Mouse (Mus musculus): ENCODE measurements around the gene Spata20. TPM values are rescaled to one million over a fixed set of nuclear protein-coding genes. Genes with fewer than 3 reads are reported as not detected.
A peak's percentile ranks its signal among the peaks of the same experiment; 100 is the strongest.

The Spata20 gene
- 0.08 and 0.27 TPM in 2 replicates for polyA plus RNA-seq (2014; fragmentation: Nextera tagmentation; extraction: Ambion mirVana)

DNA sequence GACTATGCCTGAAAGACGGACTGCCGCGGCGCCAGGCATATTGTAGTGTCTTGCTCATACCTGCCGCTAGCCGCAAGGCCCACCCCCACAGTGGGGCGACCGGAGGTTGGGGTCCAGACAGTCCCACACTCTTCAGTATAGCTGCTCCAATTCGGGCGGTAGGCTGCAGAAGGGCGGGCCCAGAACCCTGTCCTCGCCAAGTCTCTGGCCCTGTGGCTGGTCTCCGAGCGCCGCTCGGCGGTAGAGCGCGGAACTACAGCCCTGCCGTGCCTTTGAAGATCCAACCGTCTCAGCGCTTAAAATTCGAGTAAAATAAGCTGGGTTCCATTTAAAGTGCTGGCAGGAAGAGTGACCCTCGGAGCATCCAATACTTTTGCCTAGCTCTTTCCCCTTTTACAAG, at the start of gene Spata20:
Gene Spata20, minus strand, starts transcription at position 179 of the 400 bp plus-strand sequence.
- no peaks in the 10 kb centered on the region for H3K36me3 ChIP-seq (replicated peaks; ENCODE audit: control insufficient read depth, insufficient read depth, low read depth, low read length)
- H3K9ac ChIP-seq (replicated peaks; ENCODE audit: low read length) = no peak within 1 kb of the TSS
- H3K9me3 ChIP-seq (replicated peaks; ENCODE audit: control insufficient read depth, low read length) = no peaks in the 10 kb centered on the region
- peak; percentile 79 for ATAC-seq (replicated peaks; ENCODE audit: insufficient number of reproducible peaks, low FRiP score, low TSS enrichment, low read depth)
- peaks cover 1% of the 10 kb centered on the region for H3K27me3 ChIP-seq (ENCODE audit: control insufficient read depth, insufficient read depth, low read length)
- no peak within 1 kb of the TSS for H3K27ac ChIP-seq (replicated peaks; ENCODE audit: low read depth, low read length)
- H3K4me2 ChIP-seq (ENCODE audit: low read depth, low read length) = no peak within 1 kb of the TSS; the same call in 1 of the 2 replicates
- peaks cover under 1% of the 10 kb centered on the region; the same call in 1 of the 2 replicates for H3K4me1 ChIP-seq (ENCODE audit: control insufficient read depth, insufficient read depth, low read length)
- WGBS = 3% methylated on average over 24 of the region's 24 CpGs
- no peak within 1 kb of the TSS for H3K4me3 ChIP-seq (ENCODE audit: low read depth, low read length)
- DNase-seq (ENCODE audit: low spot score) = peak; percentile 89

DNA sequence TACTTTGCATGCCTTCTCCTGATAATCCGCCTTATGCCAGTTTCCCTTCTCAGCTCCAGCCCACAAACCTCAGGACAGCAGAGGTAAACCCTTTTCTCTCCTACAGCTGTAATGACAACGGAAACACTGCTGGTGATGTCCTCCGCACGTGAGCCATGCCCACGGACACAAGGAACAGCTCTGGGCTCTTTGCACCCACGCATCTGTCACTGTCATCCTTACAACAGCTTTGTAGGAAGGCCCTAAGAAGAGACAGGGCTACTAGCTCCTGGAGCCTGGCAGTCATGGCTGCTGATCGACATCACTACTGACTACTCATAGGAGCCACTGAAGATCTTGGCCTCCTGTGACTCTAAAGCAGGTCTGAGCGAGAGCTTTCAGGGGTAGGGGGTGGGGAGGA, 47.2 kb upstream of the Spata20 start:
- H3K4me1 ChIP-seq (ENCODE audit: control insufficient read depth, insufficient read depth, low read length) = no peaks in the 10 kb centered on the region
- no peak overlapping the region for H3K9ac ChIP-seq (replicated peaks; ENCODE audit: low read length)
- H3K4me2 ChIP-seq (ENCODE audit: low read depth, low read length) = no peak overlapping the region
- H3K27me3 ChIP-seq (ENCODE audit: control insufficient read depth, insufficient read depth, low read length) = no peaks in the 10 kb centered on the region
- no peak overlapping the region for H3K4me3 ChIP-seq (ENCODE audit: low read depth, low read length)
- no peaks in the 10 kb centered on the region for H3K9me3 ChIP-seq (replicated peaks; ENCODE audit: control insufficient read depth, low read length)
- no peak overlapping the region for H3K27ac ChIP-seq (replicated peaks; ENCODE audit: low read depth, low read length)
- 83% methylated on average over 8 of the region's 8 CpGs for WGBS
- ATAC-seq (replicated peaks; ENCODE audit: insufficient number of reproducible peaks, low FRiP score, low TSS enrichment, low read depth) (no peak), DNase-seq (ENCODE audit: low spot score) (no peak)
- H3K36me3 ChIP-seq (replicated peaks; ENCODE audit: control insufficient read depth, insufficient read depth, low read depth, low read length) = no peaks in the 10 kb centered on the region; the same call in 1 of the 2 replicates

DNA sequence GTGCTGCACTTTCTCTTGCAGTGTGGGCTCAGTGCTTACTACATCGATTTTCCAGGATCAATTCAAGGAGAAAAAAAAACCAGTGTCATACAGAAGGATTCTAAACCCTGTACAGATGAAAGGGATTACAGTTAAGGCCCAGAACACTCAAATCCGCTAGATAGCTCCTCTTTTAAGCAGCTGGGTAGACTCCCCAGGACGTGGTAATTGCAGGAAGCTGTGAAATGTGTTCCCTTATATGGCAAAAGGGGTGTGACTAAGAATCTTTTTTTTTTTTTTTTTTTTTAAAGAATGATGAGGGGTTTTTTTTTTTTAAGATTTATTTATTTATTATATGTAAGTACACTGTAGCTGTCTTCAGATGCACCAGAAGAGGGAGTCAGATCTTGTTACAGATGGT, 42.9 kb upstream of the Spata20 start:
- no peak overlapping the region for H3K9ac ChIP-seq (replicated peaks; ENCODE audit: low read length)
- H3K27ac ChIP-seq (replicated peaks; ENCODE audit: low read depth, low read length) = no peak overlapping the region
- H3K4me1 ChIP-seq (ENCODE audit: control insufficient read depth, insufficient read depth, low read length) = no peaks in the 10 kb centered on the region
- no peaks in the 10 kb centered on the region for H3K27me3 ChIP-seq (ENCODE audit: control insufficient read depth, insufficient read depth, low read length)
- H3K4me3 ChIP-seq (ENCODE audit: low read depth, low read length) = no peak overlapping the region
- H3K36me3 ChIP-seq (replicated peaks; ENCODE audit: control insufficient read depth, insufficient read depth, low read depth, low read length) = no peaks in the 10 kb centered on the region
- 46% methylated on average over 3 of the region's 3 CpGs for WGBS
- H3K4me2 ChIP-seq (ENCODE audit: low read depth, low read length) = no peak overlapping the region
- H3K9me3 ChIP-seq (replicated peaks; ENCODE audit: control insufficient read depth, low read length) = no peaks in the 10 kb centered on the region
- no peak for DNase-seq (ENCODE audit: low spot score)
- ATAC-seq (replicated peaks; ENCODE audit: insufficient number of reproducible peaks, low FRiP score, low TSS enrichment, low read depth) = no peak

DNA sequence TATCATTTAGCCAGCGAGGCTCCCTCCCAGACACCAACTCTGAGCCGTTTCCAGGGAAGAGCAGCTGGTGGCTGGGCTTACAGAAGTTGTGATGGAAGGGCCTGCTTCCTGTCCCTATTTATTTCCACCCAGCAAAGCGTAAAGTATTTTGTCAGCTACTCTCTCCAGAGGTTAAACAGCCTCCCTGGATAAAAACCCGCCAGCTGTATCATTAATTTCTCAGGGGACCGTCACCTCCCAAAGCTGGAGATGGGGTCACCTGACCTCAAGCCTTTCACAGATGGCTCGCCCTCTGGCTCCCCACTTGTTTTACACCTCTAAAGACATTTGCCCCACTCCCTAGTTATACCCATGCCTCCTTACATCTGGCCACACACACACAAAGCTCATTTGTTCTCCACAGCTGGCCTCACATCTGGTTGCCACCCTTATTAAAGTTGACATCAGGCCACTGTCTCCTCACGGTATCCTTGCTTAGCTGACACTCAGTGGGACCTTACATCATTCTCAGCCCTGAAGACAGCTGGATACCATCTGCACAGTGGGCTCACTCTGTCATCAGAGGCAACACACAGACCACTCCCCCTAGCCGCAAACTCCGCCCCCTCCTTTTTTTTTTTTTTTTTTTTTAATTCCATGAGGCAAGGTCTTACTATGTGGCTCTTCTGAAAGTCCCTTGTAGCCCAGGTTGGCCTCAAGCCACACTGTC, 40.3 kb upstream of the Spata20 start:
- H3K4me1 ChIP-seq (ENCODE audit: control insufficient read depth, insufficient read depth, low read length) = no peaks in the 10 kb centered on the region
- DNase-seq (ENCODE audit: low spot score) (peak; percentile 61), ATAC-seq (replicated peaks; ENCODE audit: insufficient number of reproducible peaks, low FRiP score, low TSS enrichment, low read depth) (peak; percentile 74; the same call in 1 of the 2 replicates)
- H3K4me3 ChIP-seq (ENCODE audit: low read depth, low read length) = no peak overlapping the region
- no peak overlapping the region for H3K4me2 ChIP-seq (ENCODE audit: low read depth, low read length)
- no peaks in the 10 kb centered on the region for H3K27me3 ChIP-seq (ENCODE audit: control insufficient read depth, insufficient read depth, low read length)
- no peaks in the 10 kb centered on the region for H3K36me3 ChIP-seq (replicated peaks; ENCODE audit: control insufficient read depth, insufficient read depth, low read depth, low read length)
- no peak overlapping the region for H3K27ac ChIP-seq (replicated peaks; ENCODE audit: low read depth, low read length)
- WGBS = 31% methylated on average over 9 of the region's 9 CpGs
- no peak overlapping the region for H3K9ac ChIP-seq (replicated peaks; ENCODE audit: low read length)
- no peaks in the 10 kb centered on the region for H3K9me3 ChIP-seq (replicated peaks; ENCODE audit: control insufficient read depth, low read length)

DNA sequence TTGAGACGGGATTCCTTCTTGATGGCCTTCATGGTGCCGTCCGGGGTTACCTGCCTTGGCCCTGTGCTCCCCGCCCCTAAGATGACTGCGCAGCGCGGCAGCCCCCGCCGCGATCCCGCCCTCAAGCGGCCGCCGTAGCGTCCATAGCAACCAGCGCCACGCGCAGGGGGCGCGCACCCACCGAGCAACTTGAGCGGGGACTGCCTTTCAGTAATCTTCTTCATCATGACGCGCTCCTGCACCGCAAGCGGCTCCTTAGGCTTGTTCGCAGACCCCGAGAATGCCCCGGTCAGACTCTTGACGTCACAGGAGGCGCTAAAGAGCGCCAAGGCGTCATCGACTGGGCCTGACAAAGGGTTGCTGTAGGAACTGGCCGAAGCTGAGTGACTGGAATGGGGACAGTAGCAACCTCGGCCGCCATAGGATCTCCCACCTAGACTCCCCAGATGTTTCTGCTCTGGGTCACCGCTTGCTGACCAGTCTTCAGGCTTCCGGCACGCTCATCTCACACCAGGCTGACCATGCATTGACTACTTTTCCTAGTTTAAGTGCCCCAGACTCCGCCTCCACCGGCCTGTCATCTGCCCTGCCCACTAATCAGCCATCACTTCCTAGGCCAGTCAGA, 35.4 kb upstream of the Spata20 start, which contains the start of gene Mycbpap:
Gene Mycbpap, minus strand, starts transcription at position 524 of the 625 bp plus-strand sequence.
- ATAC-seq (replicated peaks; ENCODE audit: insufficient number of reproducible peaks, low FRiP score, low TSS enrichment, low read depth) (peak; percentile 53), DNase-seq (ENCODE audit: low spot score) (peak; percentile 81)
- Histone ChIP-seq H3K27ac (replicated peaks; ENCODE audit: low read depth, low read length) (no peak within 1 kb of the TSS), H3K36me3 (replicated peaks; ENCODE audit: control insufficient read depth, insufficient read depth, low read depth, low read length) (no peaks in the 10 kb centered on the region), H3K9ac (replicated peaks; ENCODE audit: low read length) (peak within 1 kb of the TSS; percentile 62), H3K4me3 (ENCODE audit: low read depth, low read length) (peak within 1 kb of the TSS; percentile 53), H3K9me3 (replicated peaks; ENCODE audit: control insufficient read depth, low read length) (no peaks in the 10 kb centered on the region), H3K4me2 (ENCODE audit: low read depth, low read length) (peak within 1 kb of the TSS; percentile 87), H3K27me3 (ENCODE audit: control insufficient read depth, insufficient read depth, low read length) (no peaks in the 10 kb centered on the region), H3K4me1 (ENCODE audit: control insufficient read depth, insufficient read depth, low read length) (no peaks in the 10 kb centered on the region; the same call in 1 of the 2 replicates)
- WGBS = 1% methylated on average over 42 of the region's 42 CpGs

DNA sequence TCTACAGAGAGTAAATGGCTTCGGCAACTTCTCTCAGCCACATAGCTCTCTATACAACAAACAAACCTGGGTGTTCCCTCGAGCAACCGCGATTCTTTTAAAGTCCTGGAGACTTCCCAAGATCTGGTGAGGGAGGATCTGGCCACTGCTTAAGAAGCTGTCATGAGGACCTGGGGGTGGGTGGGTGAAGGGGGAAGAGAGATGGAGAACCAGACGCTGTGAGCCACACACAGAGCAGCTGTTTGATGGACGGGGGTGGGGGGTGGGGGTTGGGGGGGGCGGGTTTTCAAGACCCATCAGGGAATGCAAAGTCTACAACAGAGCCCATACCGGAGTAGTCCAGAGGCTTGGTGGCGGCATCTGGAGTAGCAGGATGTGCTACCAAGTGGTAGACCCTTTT, 27.5 kb upstream of the Spata20 start:
- WGBS = 64% methylated on average over 9 of the region's 9 CpGs
- Histone ChIP-seq H3K9ac (replicated peaks; ENCODE audit: low read length) (no peak overlapping the region), H3K4me3 (ENCODE audit: low read depth, low read length) (no peak overlapping the region), H3K4me1 (ENCODE audit: control insufficient read depth, insufficient read depth, low read length) (no peaks in the 10 kb centered on the region), H3K27ac (replicated peaks; ENCODE audit: low read depth, low read length) (no peak overlapping the region), H3K36me3 (replicated peaks; ENCODE audit: control insufficient read depth, insufficient read depth, low read depth, low read length) (no peaks in the 10 kb centered on the region), H3K9me3 (replicated peaks; ENCODE audit: control insufficient read depth, low read length) (no peaks in the 10 kb centered on the region), H3K4me2 (ENCODE audit: low read depth, low read length) (no peak overlapping the region), H3K27me3 (ENCODE audit: control insufficient read depth, insufficient read depth, low read length) (no peaks in the 10 kb centered on the region)
- ATAC-seq (replicated peaks; ENCODE audit: insufficient number of reproducible peaks, low FRiP score, low TSS enrichment, low read depth) (no peak), DNase-seq (ENCODE audit: low spot score) (no peak)

DNA sequence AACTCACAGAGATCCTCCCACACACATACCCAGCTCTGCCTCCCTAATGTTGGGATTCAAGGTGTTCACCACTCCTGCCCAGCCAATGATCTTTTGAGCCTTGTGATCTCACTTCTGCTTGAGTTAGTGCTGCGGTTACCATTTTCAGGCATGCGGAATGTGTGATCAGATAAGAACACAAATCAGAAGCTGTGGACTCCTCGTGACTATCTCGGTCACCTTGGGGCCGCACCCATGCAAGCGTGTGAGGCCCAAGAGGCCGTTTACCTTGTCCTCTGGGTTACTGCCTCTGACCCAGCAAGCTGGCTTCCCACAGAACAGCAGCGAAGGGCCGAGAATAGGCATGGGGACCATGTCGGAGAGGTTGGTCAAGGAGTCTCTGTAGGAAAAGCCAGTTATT, 23.0 kb upstream of the Spata20 start:
- Histone ChIP-seq H3K4me1 (ENCODE audit: control insufficient read depth, insufficient read depth, low read length) (no peaks in the 10 kb centered on the region), H3K4me2 (ENCODE audit: low read depth, low read length) (no peak overlapping the region), H3K27me3 (ENCODE audit: control insufficient read depth, insufficient read depth, low read length) (no peaks in the 10 kb centered on the region), H3K9me3 (replicated peaks; ENCODE audit: control insufficient read depth, low read length) (no peaks in the 10 kb centered on the region), H3K36me3 (replicated peaks; ENCODE audit: control insufficient read depth, insufficient read depth, low read depth, low read length) (no peaks in the 10 kb centered on the region), H3K4me3 (ENCODE audit: low read depth, low read length) (no peak overlapping the region), H3K9ac (replicated peaks; ENCODE audit: low read length) (no peak overlapping the region), H3K27ac (replicated peaks; ENCODE audit: low read depth, low read length) (no peak overlapping the region)
- ATAC-seq (replicated peaks; ENCODE audit: insufficient number of reproducible peaks, low FRiP score, low TSS enrichment, low read depth) = no peak
- 90% methylated on average over 10 of the region's 10 CpGs for WGBS
- DNase-seq (ENCODE audit: low spot score) = no peak

DNA sequence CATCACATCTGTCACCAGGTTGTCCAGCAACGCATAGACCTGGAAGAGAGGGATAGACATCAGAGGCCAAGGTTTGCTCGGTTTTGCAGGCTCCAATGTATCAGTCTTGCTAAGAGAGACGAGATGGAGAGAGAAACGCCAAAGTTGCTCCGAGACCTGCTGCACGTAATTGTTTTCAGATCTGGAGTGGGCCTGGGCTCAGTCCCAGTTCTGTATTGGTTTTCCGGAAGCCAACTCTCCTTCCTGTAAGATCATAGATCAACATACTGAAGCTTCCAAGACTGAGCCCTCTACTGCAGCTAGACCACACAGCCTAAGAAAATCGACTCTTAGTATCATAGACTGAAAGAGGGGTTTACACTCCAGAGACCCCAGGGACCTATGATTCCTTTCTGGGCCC, 15.5 kb upstream of the Spata20 start:
- no peaks in the 10 kb centered on the region for H3K36me3 ChIP-seq (replicated peaks; ENCODE audit: control insufficient read depth, insufficient read depth, low read depth, low read length)
- DNase-seq (ENCODE audit: low spot score) (no peak), ATAC-seq (replicated peaks; ENCODE audit: insufficient number of reproducible peaks, low FRiP score, low TSS enrichment, low read depth) (no peak)
- 76% methylated on average over 8 of the region's 8 CpGs for WGBS
- H3K4me3 ChIP-seq (ENCODE audit: low read depth, low read length) = no peak overlapping the region
- no peaks in the 10 kb centered on the region for H3K9me3 ChIP-seq (replicated peaks; ENCODE audit: control insufficient read depth, low read length)
- H3K27me3 ChIP-seq (ENCODE audit: control insufficient read depth, insufficient read depth, low read length) = no peaks in the 10 kb centered on the region; the same call in 1 of the 2 replicates
- no peak overlapping the region for H3K9ac ChIP-seq (replicated peaks; ENCODE audit: low read length)
- peaks cover 12% of the 10 kb centered on the region for H3K4me1 ChIP-seq (ENCODE audit: control insufficient read depth, insufficient read depth, low read length)
- H3K27ac ChIP-seq (replicated peaks; ENCODE audit: low read depth, low read length) = no peak overlapping the region
- no peak overlapping the region for H3K4me2 ChIP-seq (ENCODE audit: low read depth, low read length)

All from embryonic facial prominence, embryonic 11.5 days (tissue).